Mouse (Mus musculus) central nervous system, embryonic 18 days (tissue): ENCODE measurements around the gene Vmn1r71. TPM values are rescaled to one million over a fixed set of nuclear protein-coding genes. Genes with fewer than 3 reads are reported as not detected.

Source experiments
- polyA plus RNA-seq: library from polyadenylated mRNA; depleted of rRNA; stranded (reverse); fragments of >200 nt; gene quantifications from 2 replicates; pipeline ENCODE4 v1.2.3, GENCODE M21; 2012; rRNA removed

Gene Vmn1r71
- polyA plus RNA-seq = not detected in 2 replicates

GRCm38 (mm10) chr7:10754264-10754663 lies at the start of gene Vmn1r71:
Gene Vmn1r71 (minus strand): TSS chr7:10754364.

Other genes with a start within 250 kb of the Vmn1r71 start
- not detected in 2 replicates for gene Vmn1r68, start 195.9 kb downstream of the Vmn1r71 start, polyA plus RNA-seq
- not detected in 2 replicates for gene Vmn1r69, start 140.7 kb downstream of the Vmn1r71 start, polyA plus RNA-seq
- gene Vmn1r70, start 122.8 kb downstream of the Vmn1r71 start, polyA plus RNA-seq = not detected in 2 replicates
- gene Nlrp4b, start 66.6 kb downstream of the Vmn1r71 start, polyA plus RNA-seq = not detected in 2 replicates
- gene Zscan4b, start 150.7 kb upstream of the Vmn1r71 start, polyA plus RNA-seq = not detected in 2 replicates